Mouse (Mus musculus): ENCODE results near the gene Rpl13. TPM values are rescaled to one million over a fixed set of nuclear protein-coding genes. Genes with fewer than 3 reads are reported as not detected.

Rpl13 gene
- polyA plus RNA-seq, 1 experiment from 2014 or later, result 1,331 TPM

DNA sequence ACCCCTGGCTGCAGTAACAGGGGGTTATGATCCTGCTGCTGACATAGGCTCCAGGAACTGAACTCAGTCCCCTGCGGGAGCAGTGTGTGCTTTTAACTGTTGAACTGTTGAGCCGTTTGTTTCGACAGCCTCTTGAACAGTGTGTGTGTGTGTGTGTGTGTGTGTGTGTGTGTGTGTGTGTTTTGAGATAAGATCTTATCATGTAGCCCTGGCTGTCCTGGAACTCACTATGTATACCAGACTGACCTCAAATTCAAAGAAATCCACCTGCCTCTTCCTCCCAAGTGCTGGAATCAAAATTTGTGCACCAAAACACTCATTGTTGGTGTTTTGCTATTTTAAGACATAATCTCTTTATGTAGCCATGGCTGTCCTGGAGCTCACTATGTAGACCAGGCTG is 12.5 kb downstream of the Rpl13 start:
- Histone ChIP-seq H3K27me3 (ENCODE audit: control insufficient read depth, insufficient read depth, low read length) (peaks cover 41% of the 10 kb centered on the region), H3K9ac (ENCODE audit: low read depth, low read length) (no peak overlapping the region)

DNA sequence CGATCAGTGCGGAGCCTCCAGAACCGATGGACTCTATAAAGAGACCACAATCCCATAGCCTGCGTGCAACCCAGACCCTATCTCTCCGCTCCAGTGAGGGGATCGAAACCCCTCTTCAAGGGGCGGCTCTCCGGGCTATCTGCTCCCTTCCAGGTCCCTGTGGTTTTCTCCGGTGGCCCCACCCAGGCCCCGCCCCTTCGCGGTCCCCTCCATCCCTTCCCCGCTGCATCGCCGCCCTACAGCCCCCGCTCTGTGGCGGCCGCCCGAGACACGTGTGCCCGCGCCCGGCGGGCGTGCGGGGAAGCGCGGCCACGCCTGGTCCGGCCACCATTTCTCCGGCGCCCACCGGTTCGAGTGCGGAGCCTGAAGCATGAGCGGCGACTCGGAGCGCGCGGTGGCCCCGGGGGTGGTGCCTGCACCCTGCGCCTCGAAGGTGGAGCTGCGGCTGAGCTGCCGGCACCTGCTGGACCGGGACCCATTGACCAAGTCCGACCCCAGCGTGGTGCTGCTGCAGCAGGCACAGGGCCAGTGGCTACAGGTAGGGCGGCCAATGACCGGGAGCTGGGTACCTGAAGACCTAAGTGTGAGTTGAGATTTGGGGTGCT is 15.1 kb downstream of the Rpl13 start, which contains the start of gene Cpne7:
Cpne7 (plus strand) TSS at position 248 of the 605 bp plus-strand sequence.
- peak within 1 kb of the TSS; percentile 52 for H3K4me3 ChIP-seq (ENCODE audit: low read depth, low read length)
- H3K4me2 ChIP-seq, result peak within 1 kb of the TSS; percentile 87
- ATAC-seq (replicated peaks; ENCODE audit: insufficient number of reproducible peaks, low FRiP score, low TSS enrichment), result peak; percentile 53; the same call in 1 of the 2 replicates
- H3K27ac ChIP-seq (ENCODE audit: low read depth, low read length), result no peak within 1 kb of the TSS
- H3K27me3 ChIP-seq (ENCODE audit: control insufficient read depth, insufficient read depth, low read length), result peaks cover 44% of the 10 kb centered on the region
- peak within 1 kb of the TSS; percentile 39 for H3K9ac ChIP-seq (ENCODE audit: low read depth, low read length)
- H3K36me3 ChIP-seq (ENCODE audit: control insufficient read depth, insufficient read depth, low read length), result no peaks in the 10 kb centered on the region
- WGBS (ENCODE audit: insufficient replicate concordance), result 2% methylated on average over 51 of the region's 51 CpGs
- H3K9me3 ChIP-seq (replicated peaks; ENCODE audit: control insufficient read depth, low read length), result no peaks in the 10 kb centered on the region
- H3K4me1 ChIP-seq (ENCODE audit: control insufficient read depth, insufficient read depth, low read length), result peaks cover 17% of the 10 kb centered on the region

More for the DNA sequence above, 12.5 kb downstream of the Rpl13 start:
- 31% methylated on average over 3 of the region's 3 CpGs for WGBS (ENCODE audit: insufficient replicate concordance)
- Histone ChIP-seq H3K9me3 (replicated peaks; ENCODE audit: control insufficient read depth, low read length) (no peaks in the 10 kb centered on the region), H3K4me1 (ENCODE audit: control insufficient read depth, insufficient read depth, low read length) (peaks cover 17% of the 10 kb centered on the region), H3K4me3 (ENCODE audit: low read depth, low read length) (no peak overlapping the region), H3K4me2 (no peak overlapping the region), H3K27ac (ENCODE audit: low read depth, low read length) (no peak overlapping the region), H3K36me3 (ENCODE audit: control insufficient read depth, insufficient read depth, low read length) (no peaks in the 10 kb centered on the region)
- no peak for ATAC-seq (replicated peaks; ENCODE audit: insufficient number of reproducible peaks, low FRiP score, low TSS enrichment)

DNA sequence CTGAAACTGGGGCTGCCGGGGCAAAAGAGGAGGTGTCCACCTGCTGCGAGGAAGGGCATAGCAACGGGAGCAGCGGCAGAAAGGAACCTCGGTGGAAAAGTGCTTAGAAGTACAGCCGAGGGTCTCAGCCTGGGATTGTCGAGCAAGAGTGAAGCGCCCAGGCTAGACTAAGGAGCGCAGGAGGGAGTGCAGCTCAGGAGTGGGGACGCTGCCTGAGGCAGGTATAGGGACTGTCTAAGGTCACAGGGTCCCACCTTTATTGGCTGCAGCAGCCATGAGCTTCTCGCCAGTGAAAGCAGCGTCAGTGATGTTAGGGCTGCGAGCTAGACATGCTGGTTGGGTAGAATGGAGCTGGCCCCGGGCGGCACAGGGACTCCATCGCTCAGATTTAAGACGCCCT is 15.6 kb downstream of the Rpl13 start:
- Histone ChIP-seq H3K4me1 (ENCODE audit: control insufficient read depth, insufficient read depth, low read length) (peaks cover 17% of the 10 kb centered on the region), H3K27ac (ENCODE audit: low read depth, low read length) (no peak overlapping the region), H3K27me3 (ENCODE audit: control insufficient read depth, insufficient read depth, low read length) (peaks cover 49% of the 10 kb centered on the region), H3K4me2 (peak overlapping the region; percentile 87), H3K9me3 (replicated peaks; ENCODE audit: control insufficient read depth, low read length) (no peaks in the 10 kb centered on the region), H3K9ac (ENCODE audit: low read depth, low read length) (no peak overlapping the region; the same call in 1 of the 2 replicates), H3K4me3 (ENCODE audit: low read depth, low read length) (peak overlapping the region; percentile 52), H3K36me3 (ENCODE audit: control insufficient read depth, insufficient read depth, low read length) (no peaks in the 10 kb centered on the region)
- WGBS (ENCODE audit: insufficient replicate concordance), result 4% methylated on average over 17 of the region's 17 CpGs
- ATAC-seq (replicated peaks; ENCODE audit: insufficient number of reproducible peaks, low FRiP score, low TSS enrichment), result no peak; the same call in 1 of the 2 replicates

DNA sequence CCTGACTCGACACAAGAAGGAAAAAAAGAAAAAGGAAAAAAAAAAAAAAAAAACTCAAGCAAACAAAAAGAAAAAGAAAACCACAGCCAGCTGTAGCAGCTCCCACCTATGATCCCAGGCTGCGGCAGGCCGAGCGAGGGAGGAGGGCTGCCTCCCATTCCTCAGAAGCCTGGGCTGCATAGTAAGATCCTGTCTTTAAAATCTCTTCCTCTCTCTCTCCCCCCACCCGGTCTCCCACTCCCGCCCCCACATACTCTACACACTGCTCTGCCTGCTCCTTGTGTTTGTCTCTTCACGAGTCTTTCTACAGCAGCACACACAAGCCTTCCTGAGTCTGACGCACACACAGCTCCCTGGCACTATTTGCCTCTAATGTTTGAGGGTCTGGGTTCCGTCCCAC is 19.9 kb downstream of the Rpl13 start:
- Histone ChIP-seq H3K4me3 (ENCODE audit: low read depth, low read length) (no peak overlapping the region), H3K27ac (ENCODE audit: low read depth, low read length) (no peak overlapping the region), H3K4me2 (no peak overlapping the region), H3K4me1 (ENCODE audit: control insufficient read depth, insufficient read depth, low read length) (peaks cover 20% of the 10 kb centered on the region; the same call in 1 of the 2 replicates), H3K27me3 (ENCODE audit: control insufficient read depth, insufficient read depth, low read length) (peaks cover 54% of the 10 kb centered on the region), H3K9ac (ENCODE audit: low read depth, low read length) (no peak overlapping the region), H3K9me3 (replicated peaks; ENCODE audit: control insufficient read depth, low read length) (no peaks in the 10 kb centered on the region), H3K36me3 (ENCODE audit: control insufficient read depth, insufficient read depth, low read length) (no peaks in the 10 kb centered on the region)
- ATAC-seq (replicated peaks; ENCODE audit: insufficient number of reproducible peaks, low FRiP score, low TSS enrichment), result no peak
- 52% methylated on average over 9 of the region's 9 CpGs for WGBS (ENCODE audit: insufficient replicate concordance)

DNA sequence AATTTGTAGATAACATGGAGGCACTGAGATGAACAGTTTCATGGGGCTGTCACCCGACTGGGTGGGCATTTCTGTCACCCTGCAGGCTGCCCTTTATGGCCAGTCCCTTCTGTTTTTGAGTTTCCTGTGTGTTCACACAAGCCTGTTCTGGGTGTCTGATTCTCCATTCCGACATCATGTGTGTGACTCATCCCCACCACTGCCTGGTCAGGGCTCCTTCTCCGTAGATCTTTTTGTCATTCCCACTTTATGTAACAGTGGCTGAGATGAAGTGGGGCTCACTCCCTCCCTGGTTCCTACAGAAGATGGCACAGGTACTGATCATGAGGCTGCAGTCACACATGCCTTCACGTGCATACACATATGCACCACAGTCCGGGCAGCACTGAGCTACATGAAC is 20.5 kb downstream of the Rpl13 start:
- no peak overlapping the region for H3K4me3 ChIP-seq (ENCODE audit: low read depth, low read length)
- WGBS (ENCODE audit: insufficient replicate concordance), result 72% methylated on average over 5 of the region's 5 CpGs
- H3K9me3 ChIP-seq (replicated peaks; ENCODE audit: control insufficient read depth, low read length), result no peaks in the 10 kb centered on the region
- H3K36me3 ChIP-seq (ENCODE audit: control insufficient read depth, insufficient read depth, low read length), result no peaks in the 10 kb centered on the region
- peaks cover 14% of the 10 kb centered on the region; the same call in 1 of the 2 replicates for H3K4me1 ChIP-seq (ENCODE audit: control insufficient read depth, insufficient read depth, low read length)
- H3K4me2 ChIP-seq, result no peak overlapping the region
- peaks cover 52% of the 10 kb centered on the region for H3K27me3 ChIP-seq (ENCODE audit: control insufficient read depth, insufficient read depth, low read length)
- no peak overlapping the region for H3K9ac ChIP-seq (ENCODE audit: low read depth, low read length)
- no peak overlapping the region for H3K27ac ChIP-seq (ENCODE audit: low read depth, low read length)
- no peak for ATAC-seq (replicated peaks; ENCODE audit: insufficient number of reproducible peaks, low FRiP score, low TSS enrichment)

DNA sequence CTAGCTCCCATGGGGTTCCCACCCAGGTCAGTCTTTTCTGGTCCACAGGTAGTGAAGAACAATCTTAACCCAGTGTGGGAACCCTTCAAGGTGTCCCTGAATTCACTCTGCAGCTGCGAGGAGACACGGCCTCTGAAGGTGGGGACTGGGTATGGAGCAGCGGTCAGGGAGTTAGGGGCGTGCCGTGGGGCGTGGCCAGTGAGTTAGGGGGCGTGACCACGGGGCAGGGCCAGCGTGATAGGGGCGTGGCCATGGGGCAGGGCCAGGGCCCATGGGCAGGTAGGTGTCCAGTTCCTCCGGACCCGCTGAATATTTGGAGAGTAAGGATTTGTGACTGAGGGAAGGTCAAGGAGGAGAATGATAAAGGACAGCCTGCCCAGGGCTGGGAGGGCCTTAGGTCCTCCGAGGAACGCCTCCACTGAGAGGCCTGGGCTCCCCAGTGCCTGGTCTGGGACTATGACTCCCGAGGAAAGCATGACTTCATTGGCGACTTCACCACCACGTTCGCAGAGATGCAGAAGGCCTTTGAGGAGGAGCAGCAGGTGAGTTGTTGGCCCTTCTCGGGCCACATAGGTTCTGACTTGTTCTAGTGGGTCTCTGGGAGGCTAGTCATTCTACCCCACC is 24.2 kb downstream of the Rpl13 start:
- Histone ChIP-seq H3K9ac (ENCODE audit: low read depth, low read length) (no peak overlapping the region), H3K4me1 (ENCODE audit: control insufficient read depth, insufficient read depth, low read length) (peaks cover 11% of the 10 kb centered on the region; the same call in 1 of the 2 replicates), H3K27ac (ENCODE audit: low read depth, low read length) (no peak overlapping the region), H3K9me3 (replicated peaks; ENCODE audit: control insufficient read depth, low read length) (no peaks in the 10 kb centered on the region), H3K27me3 (ENCODE audit: control insufficient read depth, insufficient read depth, low read length) (peaks cover 33% of the 10 kb centered on the region), H3K4me2 (peak overlapping the region; percentile 14), H3K4me3 (ENCODE audit: low read depth, low read length) (no peak overlapping the region), H3K36me3 (ENCODE audit: control insufficient read depth, insufficient read depth, low read length) (no peaks in the 10 kb centered on the region)
- peak; percentile 43; the same call in 1 of the 2 replicates for ATAC-seq (replicated peaks; ENCODE audit: insufficient number of reproducible peaks, low FRiP score, low TSS enrichment)
- WGBS (ENCODE audit: insufficient replicate concordance), result 4% methylated on average over 19 of the region's 19 CpGs

DNA sequence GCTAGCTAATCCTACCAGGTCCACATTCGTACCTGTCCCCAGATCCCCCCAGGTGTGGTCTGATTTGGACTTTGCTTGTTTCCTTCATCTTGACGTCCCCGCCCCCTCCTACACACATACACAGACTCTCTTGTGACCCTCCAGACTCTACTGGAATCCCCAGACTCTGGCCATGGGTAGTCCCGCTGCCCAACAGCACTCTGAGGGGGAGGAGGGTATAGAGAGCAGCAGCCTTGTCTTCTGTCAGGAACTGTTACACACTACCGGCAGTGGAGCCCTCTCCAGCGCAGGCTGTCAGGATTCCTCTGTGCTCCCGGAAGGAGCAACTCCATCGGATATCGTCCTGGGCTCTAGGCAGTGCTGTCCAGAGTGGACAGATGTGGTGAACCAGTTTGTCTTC is 28.9 kb downstream of the Rpl13 start:
- Histone ChIP-seq H3K4me2 (no peak overlapping the region), H3K36me3 (ENCODE audit: control insufficient read depth, insufficient read depth, low read length) (no peaks in the 10 kb centered on the region), H3K27ac (ENCODE audit: low read depth, low read length) (no peak overlapping the region), H3K27me3 (ENCODE audit: control insufficient read depth, insufficient read depth, low read length) (peaks cover 14% of the 10 kb centered on the region), H3K9me3 (replicated peaks; ENCODE audit: control insufficient read depth, low read length) (peaks cover 3% of the 10 kb centered on the region; the same call in 1 of the 2 replicates), H3K4me1 (ENCODE audit: control insufficient read depth, insufficient read depth, low read length) (peaks cover 13% of the 10 kb centered on the region), H3K4me3 (ENCODE audit: low read depth, low read length) (no peak overlapping the region), H3K9ac (ENCODE audit: low read depth, low read length) (no peak overlapping the region)
- WGBS (ENCODE audit: insufficient replicate concordance), result 50% methylated on average over 9 of the region's 9 CpGs
- no peak for ATAC-seq (replicated peaks; ENCODE audit: insufficient number of reproducible peaks, low FRiP score, low TSS enrichment)

DNA sequence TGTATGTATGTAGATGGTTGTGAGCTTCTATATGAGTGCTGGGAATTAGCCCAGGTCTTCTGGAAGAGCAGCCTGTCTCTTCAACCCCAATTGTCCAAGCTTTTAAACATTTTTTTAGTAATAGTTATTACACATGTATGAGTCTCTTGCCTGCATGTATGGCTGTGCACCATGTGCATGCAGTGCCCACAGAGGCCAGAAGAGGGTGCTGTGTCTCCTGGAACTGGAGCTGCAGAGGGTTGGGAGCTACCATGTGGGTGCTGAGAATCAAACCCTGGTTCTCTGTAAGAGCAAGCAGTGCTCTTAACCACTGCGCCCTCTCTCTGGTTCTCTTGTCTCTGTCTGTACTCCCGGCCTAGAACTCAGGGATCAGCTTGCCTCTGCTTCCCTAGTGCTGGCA is 30.8 kb downstream of the Rpl13 start:
- Histone ChIP-seq H3K9ac (ENCODE audit: low read depth, low read length) (no peak overlapping the region), H3K36me3 (ENCODE audit: control insufficient read depth, insufficient read depth, low read length) (no peaks in the 10 kb centered on the region), H3K9me3 (replicated peaks; ENCODE audit: control insufficient read depth, low read length) (peaks cover 3% of the 10 kb centered on the region; the same call in 1 of the 2 replicates), H3K4me2 (no peak overlapping the region), H3K27ac (ENCODE audit: low read depth, low read length) (no peak overlapping the region), H3K4me1 (ENCODE audit: control insufficient read depth, insufficient read depth, low read length) (peaks cover 15% of the 10 kb centered on the region), H3K4me3 (ENCODE audit: low read depth, low read length) (no peak overlapping the region), H3K27me3 (ENCODE audit: control insufficient read depth, insufficient read depth, low read length) (peaks cover 2% of the 10 kb centered on the region; the same call in 1 of the 2 replicates)
- 95% methylated on average over 2 of the region's 2 CpGs for WGBS (ENCODE audit: insufficient replicate concordance)
- ATAC-seq (replicated peaks; ENCODE audit: insufficient number of reproducible peaks, low FRiP score, low TSS enrichment), result no peak

All from heart, embryonic 11.5 days (tissue).